8 mouse cellular contexts compared by ENCODE assay signal in the genomic region with DNA sequence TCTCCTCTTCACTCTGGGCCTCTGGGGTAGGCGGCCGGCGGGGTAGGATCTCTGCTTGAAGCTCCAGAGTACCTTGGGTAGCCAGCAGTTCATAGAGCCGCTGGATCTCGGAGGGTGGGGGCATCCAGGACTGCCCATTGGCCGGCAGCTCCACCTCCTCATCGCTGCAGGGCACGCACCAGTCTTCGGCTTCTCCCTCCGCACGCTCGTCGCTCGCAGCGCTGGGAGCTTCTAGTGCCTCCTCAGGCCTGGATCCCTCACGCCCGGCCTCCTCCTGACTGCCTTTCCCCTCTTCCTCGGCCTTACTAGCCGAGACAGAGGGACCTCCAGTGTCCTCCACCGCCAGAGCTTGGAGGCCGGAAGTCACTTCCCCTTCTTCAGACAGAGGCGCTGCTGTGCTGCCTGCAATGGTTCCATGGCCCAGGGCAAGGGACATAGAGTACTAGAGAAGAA. TPM values are rescaled to one million over a fixed set of nuclear protein-coding genes. Genes with fewer than 3 reads are reported as not detected.
DNase-seq lines count a peak whose midpoint lies in the region; ATAC-seq lines count a peak whose summit lies in the region.

No protein-coding gene starts in this region.

- peak overlapping the region; percentile 92 for H3K27ac ChIP-seq in embryonic facial prominence, embryonic 14.5 days (replicated peaks; ENCODE audit: low read depth, low read length)
- H3K27ac ChIP-seq in intestine, embryonic 15.5 days = peak overlapping the region; percentile 98
- H3K27ac ChIP-seq in midbrain, embryonic 10.5 days (replicated peaks) = peak overlapping the region; percentile 96

- peak; percentile 77 for DNase-seq in kidney, adult 9 months
- DNase-seq in kidney, adult 18-20 months = no peak
- DNase-seq in R1 (ENCODE audit: low read depth, low spot score) = peak; percentile 51
- no peak for DNase-seq in embryonic facial prominence, embryonic 14.5 days (ENCODE audit: low spot score)
- no peak for DNase-seq in midbrain, embryonic 10.5 days (ENCODE audit: low spot score)
- peak; percentile 69 for DNase-seq in testis, postnatal 10 days (ENCODE audit: low spot score)
- no peak for DNase-seq in B cell, adult 2 months

- WGBS in embryonic facial prominence, embryonic 14.5 days = under 1% methylated on average over 22 of the region's 22 CpGs
- under 1% methylated on average over 22 of the region's 22 CpGs for WGBS in intestine, embryonic 15.5 days
- WGBS in midbrain, embryonic 10.5 days = under 1% methylated on average over 22 of the region's 22 CpGs

- peaks cover 40% of the 10 kb centered on the region for H3K36me3 ChIP-seq in embryonic facial prominence, embryonic 14.5 days (ENCODE audit: control insufficient read depth, insufficient read depth, low read length)
- H3K36me3 ChIP-seq in intestine, embryonic 15.5 days = peaks cover 9% of the 10 kb centered on the region; the same call in 1 of the 2 replicates
- peaks cover 44% of the 10 kb centered on the region for H3K36me3 ChIP-seq in midbrain, embryonic 10.5 days

- H3K27me3 ChIP-seq in embryonic facial prominence, embryonic 14.5 days (replicated peaks; ENCODE audit: control insufficient read depth, insufficient read depth, low read length) = no peaks in the 10 kb centered on the region
- H3K27me3 ChIP-seq in intestine, embryonic 15.5 days (replicated peaks) = no peaks in the 10 kb centered on the region
- H3K27me3 ChIP-seq in midbrain, embryonic 10.5 days (ENCODE audit: low read depth, poor library complexity, severe bottlenecking) = no peaks in the 10 kb centered on the region

- H3K9me3 ChIP-seq in embryonic facial prominence, embryonic 14.5 days (ENCODE audit: control insufficient read depth, low read length) = no peaks in the 10 kb centered on the region
- H3K9me3 ChIP-seq in intestine, embryonic 15.5 days = no peaks in the 10 kb centered on the region
- H3K9me3 ChIP-seq in midbrain, embryonic 10.5 days (replicated peaks) = no peaks in the 10 kb centered on the region

- H3K4me3 ChIP-seq in embryonic facial prominence, embryonic 14.5 days (ENCODE audit: low read depth, low read length) = peak overlapping the region; percentile 73
- peak overlapping the region; percentile 68 for H3K4me3 ChIP-seq in intestine, embryonic 15.5 days (replicated peaks)
- H3K4me3 ChIP-seq in midbrain, embryonic 10.5 days = peak overlapping the region; percentile 91

- ATAC-seq in embryonic facial prominence, embryonic 14.5 days (ENCODE audit: low read depth) = peak; percentile 26
- ATAC-seq in intestine, embryonic 15.5 days = peak; percentile 65

- H3K9ac ChIP-seq in embryonic facial prominence, embryonic 14.5 days (ENCODE audit: low read depth, low read length) = peak overlapping the region; percentile 80
- peak overlapping the region; percentile 87 for H3K9ac ChIP-seq in intestine, embryonic 15.5 days

- H3K4me1 ChIP-seq in embryonic facial prominence, embryonic 14.5 days (ENCODE audit: control insufficient read depth, insufficient read depth, low read length) = peaks cover 29% of the 10 kb centered on the region
- H3K4me1 ChIP-seq in intestine, embryonic 15.5 days (replicated peaks) = peaks cover 60% of the 10 kb centered on the region
- peaks cover 80% of the 10 kb centered on the region for H3K4me1 ChIP-seq in midbrain, embryonic 10.5 days

- H3K4me2 ChIP-seq in embryonic facial prominence, embryonic 14.5 days (ENCODE audit: low read depth, low read length) = peak overlapping the region; percentile 83
- H3K4me2 ChIP-seq in intestine, embryonic 15.5 days (replicated peaks) = peak overlapping the region; percentile 87

RNA-seq across cellular contexts. Expression of gene Pagr1b, which starts 0.2 kb away (rescaled TPM):
- 0.39 TPM in 1 of 2 replicates, not detected in the other for polyA plus RNA-seq in embryonic facial prominence, embryonic 14.5 days (2014; fragmentation: Nextera tagmentation; extraction: Ambion mirVana)
- 0.43 and 1.5 TPM in 2 replicates for polyA plus RNA-seq in intestine, embryonic 15.5 days (2015; fragmentation: Nextera tagmentation; extraction: Ambion mirVana)
- 0.19 and 0.25 TPM in 2 replicates for polyA plus RNA-seq in midbrain, embryonic 10.5 days (2016; fragmentation: Nextera tagmentation; extraction: Ambion mirVana)

RNA-seq across cellular contexts. Expression of gene Pagr1a, which starts 0.6 kb away (rescaled TPM):
- polyA plus RNA-seq in embryonic facial prominence, embryonic 14.5 days (2014; fragmentation: Nextera tagmentation; extraction: Ambion mirVana) = 12.8 and 30.5 TPM in 2 replicates
- 48.4 and 52.6 TPM in 2 replicates for polyA plus RNA-seq in intestine, embryonic 15.5 days (2015; fragmentation: Nextera tagmentation; extraction: Ambion mirVana)
- polyA plus RNA-seq in midbrain, embryonic 10.5 days (2016; fragmentation: Nextera tagmentation; extraction: Ambion mirVana) = 103 and 104 TPM in 2 replicates

RNA-seq across cellular contexts. Expression of gene Mvp, which starts 2.1 kb away (rescaled TPM):
- polyA plus RNA-seq in embryonic facial prominence, embryonic 14.5 days (2014; fragmentation: Nextera tagmentation; extraction: Ambion mirVana) = 9.5 and 9.9 TPM in 2 replicates
- polyA plus RNA-seq in intestine, embryonic 15.5 days (2015; fragmentation: Nextera tagmentation; extraction: Ambion mirVana) = 58.3 and 59.2 TPM in 2 replicates
- 3.0 and 5.2 TPM in 2 replicates for polyA plus RNA-seq in midbrain, embryonic 10.5 days (2016; fragmentation: Nextera tagmentation; extraction: Ambion mirVana)

RNA-seq across cellular contexts. Expression of gene Gm42742, which starts 4.4 kb away (rescaled TPM):
- polyA plus RNA-seq in embryonic facial prominence, embryonic 14.5 days (2014; fragmentation: Nextera tagmentation; extraction: Ambion mirVana) = 53.5 and 66.6 TPM in 2 replicates
- polyA plus RNA-seq in intestine, embryonic 15.5 days (2015; fragmentation: Nextera tagmentation; extraction: Ambion mirVana) = 41.5 and 51.1 TPM in 2 replicates
- 46.2 and 55.1 TPM in 2 replicates for polyA plus RNA-seq in midbrain, embryonic 10.5 days (2016; fragmentation: Nextera tagmentation; extraction: Ambion mirVana)

RNA-seq across cellular contexts. Expression of gene Prrt2, which starts 4.5 kb away (rescaled TPM):
- polyA plus RNA-seq in embryonic facial prominence, embryonic 14.5 days (2014; fragmentation: Nextera tagmentation; extraction: Ambion mirVana) = 19.5 and 21.6 TPM in 2 replicates
- polyA plus RNA-seq in intestine, embryonic 15.5 days (2015; fragmentation: Nextera tagmentation; extraction: Ambion mirVana) = 4.3 and 5.0 TPM in 2 replicates
- 2.9 and 4.4 TPM in 2 replicates for polyA plus RNA-seq in midbrain, embryonic 10.5 days (2016; fragmentation: Nextera tagmentation; extraction: Ambion mirVana)

Comparison
In these comparisons a context has a peak if more than half of its experiments do, and no peak if none do; other contexts are left out.
1. DNase-seq: peak in kidney, adult 9 months (single experiment), R1 (single experiment) and testis, postnatal 10 days (single experiment); none in kidney, adult 18-20 months (single experiment), embryonic facial prominence, embryonic 14.5 days (single experiment), midbrain, embryonic 10.5 days (single experiment) and B cell, adult 2 months (0 of 2).
2. Peak in every context shown above with its lines, with median percentiles within 50 percentile points of each other: H3K27ac ChIP-seq and H3K4me3 ChIP-seq.